Mouse (Mus musculus): ENCODE measurements around the gene Mesp2.
"Not testable (repeated sequence)": the region's sequence is repeated elsewhere in the genome, so short reads cannot be mapped to it uniquely, and the experiment has no call there.

Mesp2 gene

DNA sequence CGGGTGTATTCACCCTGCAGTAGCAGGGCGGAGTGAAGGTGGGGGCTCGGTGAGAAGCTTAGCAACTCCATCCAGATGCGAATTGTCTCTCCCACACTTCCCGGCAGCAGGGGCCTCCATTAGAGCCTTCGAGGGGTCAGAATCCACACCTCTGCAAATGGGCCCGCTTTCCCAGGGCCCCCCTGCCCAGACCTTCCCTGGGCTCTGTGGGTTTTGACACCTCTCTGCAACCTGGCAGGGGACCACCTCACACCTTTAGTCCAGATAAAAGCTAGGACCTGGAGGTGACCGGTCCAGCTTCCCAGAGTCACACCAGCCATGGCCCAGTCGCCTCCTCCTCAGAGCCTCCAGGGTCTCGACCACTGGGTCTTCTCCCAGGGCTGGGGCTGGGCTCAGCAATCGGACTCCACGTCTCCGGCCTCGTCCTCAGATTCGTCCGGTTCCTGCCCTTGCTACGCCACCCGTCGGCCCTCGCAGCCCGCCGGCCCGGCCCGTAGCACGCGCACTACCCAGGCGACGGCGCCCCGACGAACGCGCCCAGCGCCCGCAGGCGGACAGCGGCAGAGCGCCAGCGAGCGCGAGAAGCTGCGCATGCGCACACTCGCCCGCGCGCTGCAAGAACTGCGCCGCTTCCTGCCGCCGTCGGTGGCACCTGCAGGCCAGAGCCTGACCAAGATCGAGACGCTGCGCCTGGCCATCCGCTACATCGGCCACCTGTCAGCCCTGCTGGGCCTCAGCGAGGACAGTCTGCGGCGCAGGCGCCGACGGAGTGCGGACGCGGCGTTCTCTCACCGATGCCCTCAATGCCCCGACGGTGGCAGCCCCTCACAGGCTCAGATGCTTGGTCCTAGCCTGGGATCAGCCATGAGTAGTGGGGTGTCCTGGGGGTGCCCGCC, at the start of gene Mesp2:
Mesp2 (plus strand) TSS at position 117 of the 896 bp plus-strand sequence.
- peak in 1 of 2 experiments; percentile 32 for DNase-seq (ENCODE audit: low read depth in 1 of 2, low spot score in 2 of 2)

DNA sequence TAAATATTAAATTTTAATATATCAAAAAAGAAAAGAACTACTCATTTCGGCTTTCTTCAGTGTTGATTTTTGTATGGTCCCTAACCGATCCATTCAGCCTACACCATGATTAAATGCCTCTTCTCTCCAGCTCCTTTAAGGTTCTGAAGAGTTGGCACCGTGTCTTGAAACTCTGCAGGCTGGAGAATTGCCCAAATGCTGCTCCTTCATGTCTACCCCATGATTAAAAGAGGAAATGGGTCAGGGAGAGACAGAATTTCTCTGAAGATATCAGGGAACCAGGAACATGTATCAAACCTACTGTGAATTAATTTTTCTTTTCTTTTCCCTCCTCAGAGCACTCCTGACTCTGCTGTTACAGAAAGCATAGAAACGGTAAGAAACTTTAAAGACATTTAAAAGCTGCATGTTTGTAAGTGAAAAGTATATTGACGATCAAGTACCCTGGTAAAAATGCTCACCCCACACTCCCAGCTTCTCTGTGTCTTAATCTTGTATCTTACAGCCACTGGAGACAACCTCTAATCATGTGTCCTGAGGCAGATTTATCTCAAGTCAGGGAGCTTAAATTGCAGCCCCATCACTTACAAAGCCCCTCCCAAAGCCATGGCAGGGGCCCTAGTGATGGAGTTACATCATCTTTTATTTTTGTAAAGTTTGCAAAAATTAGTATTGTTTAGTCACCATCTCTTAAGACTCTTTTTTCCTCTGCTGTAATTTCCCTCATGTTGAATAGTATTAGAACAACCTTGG, 49.2 kb upstream of the Mesp2 start:
- no peak for DNase-seq (ENCODE audit: low read depth in 1 of 2, low spot score in 2 of 2)

DNA sequence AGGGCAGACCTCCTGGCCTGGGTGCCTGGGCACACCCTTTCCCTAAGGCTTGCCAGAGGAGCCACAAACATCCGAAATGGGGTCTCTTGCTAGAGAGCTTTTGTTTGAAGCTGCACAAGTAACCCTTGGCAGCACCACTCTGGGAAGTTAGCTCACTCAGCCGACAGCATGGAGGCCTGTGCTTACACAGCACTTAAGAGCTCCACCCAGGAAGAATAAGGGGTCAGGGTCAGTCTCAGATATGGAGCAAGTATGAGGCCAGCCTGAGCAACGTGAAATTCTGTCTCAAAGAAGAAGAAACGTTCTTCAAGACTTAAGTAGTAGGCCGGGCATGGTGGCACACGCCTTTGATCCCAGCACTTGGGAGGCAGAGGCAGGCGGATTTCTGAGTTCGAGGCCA, 48.4 kb upstream of the Mesp2 start:
- DNase-seq (ENCODE audit: low read depth in 1 of 2, low spot score in 2 of 2) = no peak

DNA sequence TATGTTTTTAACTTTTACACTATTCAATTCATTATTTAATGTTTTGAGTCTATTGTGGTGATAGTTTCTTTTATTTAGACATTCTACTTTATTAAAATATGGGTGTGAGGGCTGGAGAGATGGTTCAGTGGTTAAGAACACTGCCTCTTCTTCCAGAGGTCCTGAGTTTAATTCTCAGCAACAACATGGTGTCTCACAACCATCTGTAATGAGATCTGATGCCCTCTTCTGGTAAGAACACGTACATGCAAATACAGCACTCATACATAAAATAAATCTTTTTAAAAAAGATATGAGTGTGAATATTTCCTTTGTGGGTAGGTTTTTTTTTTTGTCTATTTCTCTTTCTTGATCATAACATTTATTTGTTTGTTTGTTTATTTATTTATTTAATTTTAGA, 44.5 kb upstream of the Mesp2 start:
- DNase-seq (ENCODE audit: low read depth in 1 of 2, low spot score in 2 of 2) = no peak

DNA sequence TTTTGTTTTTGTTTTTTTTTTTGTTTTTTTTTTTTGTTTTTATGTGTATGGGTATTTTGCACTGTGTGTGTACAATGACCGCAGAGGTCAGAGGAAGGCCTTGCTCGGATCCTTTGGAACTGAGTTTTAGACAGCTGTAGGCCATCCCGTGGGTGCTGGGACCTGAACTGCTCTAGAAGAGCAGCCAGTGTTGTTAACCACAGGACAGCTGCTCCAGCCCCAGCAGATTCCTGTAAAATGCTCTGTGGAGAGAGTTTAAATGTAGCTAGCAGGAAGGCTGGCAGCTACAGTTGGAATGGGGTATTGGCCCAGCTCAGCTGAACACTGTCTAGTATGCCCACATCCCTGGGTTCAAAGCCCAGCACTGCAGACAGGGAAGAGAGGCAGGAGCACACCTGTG, 40.9 kb upstream of the Mesp2 start:
- no peak for DNase-seq (ENCODE audit: low read depth in 1 of 2, low spot score in 2 of 2)

DNA sequence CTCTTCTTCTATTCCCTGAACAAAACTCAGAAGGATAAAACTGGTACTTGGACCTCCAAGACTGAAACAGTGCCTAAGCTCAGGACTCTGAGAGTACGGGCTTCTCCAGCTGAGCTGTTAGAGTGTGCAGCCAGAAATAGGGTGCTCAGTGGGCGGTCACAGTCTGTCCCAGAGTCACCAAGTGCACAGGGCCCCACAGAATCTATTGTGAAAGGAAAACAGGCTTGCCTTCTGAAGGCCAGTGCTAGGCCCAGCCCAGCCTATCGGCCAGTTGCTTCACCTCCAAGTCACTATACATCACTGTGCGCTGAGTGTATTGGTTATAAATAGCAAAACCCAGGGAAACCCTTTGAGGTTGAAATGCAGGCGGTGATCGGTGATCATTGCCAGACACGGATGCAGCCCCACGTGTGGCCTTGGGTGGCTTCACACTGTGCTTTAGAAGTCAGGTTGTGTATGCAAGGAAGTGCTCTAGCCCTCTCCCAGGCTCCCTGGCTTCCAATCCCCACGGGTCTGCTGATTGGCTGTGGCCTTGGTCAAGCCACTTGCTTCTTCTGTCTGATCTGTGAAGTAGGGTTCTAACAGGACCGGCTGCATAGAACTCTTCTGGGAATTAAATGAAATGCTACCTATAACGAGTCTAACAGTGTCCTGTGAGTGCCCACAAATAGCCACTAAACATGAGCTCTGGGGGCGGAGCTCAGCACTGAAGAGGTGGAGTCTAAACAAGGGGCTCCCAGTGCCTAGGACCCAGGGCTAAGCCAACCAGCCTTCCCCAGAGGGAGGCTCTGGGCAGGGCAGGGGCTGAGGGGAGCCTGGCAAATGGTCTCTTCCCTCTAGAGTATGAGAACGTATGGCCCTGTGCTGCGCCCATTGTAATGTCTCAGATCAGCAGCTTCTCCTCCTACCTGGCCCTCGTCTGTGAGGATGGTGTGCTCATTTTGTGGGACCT, 38.7 kb upstream of the Mesp2 start:
- DNase-seq (ENCODE audit: low read depth in 1 of 2, low spot score in 2 of 2) = no peak

DNA sequence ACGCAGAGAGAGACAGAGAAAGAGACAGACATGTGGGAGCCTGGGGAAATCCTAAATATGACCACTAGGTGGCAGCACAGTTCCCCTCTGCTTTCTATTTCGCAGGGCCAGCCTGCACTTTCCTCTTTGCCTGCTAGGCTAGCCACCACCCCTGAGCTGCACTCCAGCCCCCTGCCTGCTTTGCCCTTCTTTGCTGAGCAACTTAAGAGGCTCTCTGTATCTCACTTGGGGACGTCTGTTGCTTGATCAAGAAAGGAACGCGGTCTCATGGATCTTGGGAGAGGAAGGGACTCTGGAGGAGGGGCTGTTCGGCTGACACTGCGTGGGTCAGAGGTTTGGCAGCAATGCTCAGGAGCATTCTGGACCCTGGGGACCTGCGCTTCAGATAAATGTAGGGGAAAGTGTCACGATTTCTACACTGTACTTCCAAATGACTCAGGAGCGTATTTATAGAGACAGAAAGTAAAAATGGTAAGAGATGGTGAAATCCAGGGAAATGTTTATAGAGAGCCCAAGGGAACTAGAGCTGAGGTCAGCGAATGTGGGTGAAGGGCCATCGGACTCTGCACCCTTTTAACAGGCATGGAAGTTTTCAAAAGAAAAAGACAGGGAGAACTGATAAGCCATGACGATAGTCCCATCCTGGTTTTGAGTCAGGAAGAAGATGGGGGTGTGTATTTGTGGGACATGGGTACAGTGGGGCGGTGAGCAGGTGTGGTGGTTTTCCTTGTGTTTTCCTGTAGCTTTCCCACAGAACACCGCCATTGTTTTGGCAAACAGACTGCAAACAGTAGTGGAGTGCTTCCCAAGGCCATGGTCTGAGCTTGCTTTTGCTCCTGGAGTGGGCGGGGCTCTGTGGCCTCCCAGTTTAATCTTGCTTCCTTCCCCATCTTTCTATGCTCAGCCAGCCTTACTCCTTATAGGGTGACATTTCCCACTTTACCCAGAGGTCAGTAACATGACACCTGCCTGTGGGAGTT, 29.6 kb upstream of the Mesp2 start:
- DNase-seq (ENCODE audit: low read depth in 1 of 2, low spot score in 2 of 2) = peak; percentile 29 to 63

DNA sequence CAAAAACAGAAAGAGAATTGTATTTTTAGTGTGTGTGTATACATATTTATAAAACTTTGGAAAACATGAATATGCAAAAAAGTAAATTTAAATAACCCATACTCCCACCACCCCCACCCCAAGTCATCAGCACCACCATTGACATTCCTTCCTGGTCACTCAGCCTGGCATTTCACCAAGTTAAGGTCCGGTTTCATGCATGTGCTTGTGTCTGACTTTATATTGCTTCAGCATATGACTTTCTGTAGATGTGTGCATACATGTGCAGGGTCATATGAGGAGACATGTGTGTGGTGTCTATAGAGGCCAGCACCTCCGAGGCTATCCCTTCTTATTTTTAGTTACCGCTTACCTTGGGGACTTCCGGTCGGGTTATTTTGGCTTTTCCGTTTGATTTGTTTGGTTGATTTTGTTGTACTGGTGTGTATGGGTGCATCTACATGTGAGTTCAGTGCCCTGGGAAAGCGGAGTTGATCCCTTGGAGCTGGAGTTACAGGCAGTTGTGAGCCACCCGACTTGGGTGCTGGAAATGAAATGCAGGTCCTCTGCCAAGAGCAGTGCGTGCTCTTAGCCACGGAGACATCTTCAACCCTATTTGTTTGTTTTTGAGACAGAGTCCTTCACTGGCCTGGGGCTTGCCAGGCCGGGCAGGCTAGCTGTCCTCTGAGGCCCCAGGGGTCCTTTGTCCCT, 28.6 kb upstream of the Mesp2 start:
- DNase-seq (ENCODE audit: low read depth in 1 of 2, low spot score in 2 of 2) = no peak

DNA sequence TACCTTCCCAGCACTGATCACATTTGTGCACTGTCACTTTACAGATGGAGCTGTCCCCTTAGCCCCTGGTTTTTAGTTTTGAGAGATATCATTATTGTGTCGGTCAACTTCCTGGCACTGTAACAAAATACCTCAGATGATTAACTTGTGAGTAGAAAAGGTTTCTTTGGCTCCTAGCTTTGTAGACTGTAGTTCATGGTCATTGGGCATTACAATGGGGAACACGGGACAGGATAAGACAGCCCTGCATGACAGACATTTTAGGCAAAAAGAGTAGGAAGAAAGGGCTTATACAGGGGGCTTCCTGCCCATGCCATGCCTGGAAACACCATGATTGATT, 28.0 kb upstream of the Mesp2 start:
- no peak for DNase-seq (ENCODE audit: low read depth in 1 of 2, low spot score in 2 of 2)

DNA sequence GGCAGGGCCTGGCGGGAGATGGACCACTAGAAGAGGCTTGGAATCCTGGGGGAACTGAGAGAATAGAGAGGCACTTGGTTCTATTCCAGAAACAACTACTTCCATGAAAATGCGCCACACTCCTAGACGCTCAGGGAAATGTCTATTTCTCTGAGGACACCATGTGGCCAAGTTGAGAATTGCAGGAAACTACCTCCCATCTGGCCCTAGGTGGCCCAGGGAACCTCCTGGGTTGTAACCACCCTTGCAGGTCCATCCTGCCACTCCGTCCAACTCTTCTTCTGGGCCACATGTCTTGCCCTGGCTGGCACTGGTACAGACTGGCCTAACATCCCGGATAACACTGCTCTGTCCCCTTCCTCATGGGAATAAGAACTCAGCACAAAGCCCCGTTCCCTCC, 24.2 kb upstream of the Mesp2 start:
- peak in 1 of 2 experiments; percentile 25 for DNase-seq (ENCODE audit: low read depth in 1 of 2, low spot score in 2 of 2)

DNA sequence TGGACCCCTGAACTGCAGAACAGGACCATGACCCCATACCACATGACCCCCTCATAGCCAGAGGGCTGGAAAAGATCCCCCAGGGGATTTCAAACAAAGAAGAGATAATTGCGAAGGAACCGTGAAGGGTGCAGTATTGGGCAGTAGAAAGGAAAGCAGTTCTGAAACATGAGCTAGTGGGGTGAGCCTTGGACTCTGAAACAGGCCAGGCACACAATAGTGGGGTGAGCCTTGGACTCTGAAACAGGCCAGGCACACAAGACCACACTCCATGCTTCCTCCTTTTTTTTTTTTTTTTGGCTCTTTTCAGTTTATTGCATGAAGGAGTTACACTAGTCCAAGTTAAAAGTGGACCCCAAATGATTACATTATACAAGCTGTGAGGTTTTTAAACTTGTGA, 20.7 kb upstream of the Mesp2 start:
- DNase-seq (ENCODE audit: low read depth in 1 of 2, low spot score in 2 of 2) = not testable (repeated sequence)

DNA sequence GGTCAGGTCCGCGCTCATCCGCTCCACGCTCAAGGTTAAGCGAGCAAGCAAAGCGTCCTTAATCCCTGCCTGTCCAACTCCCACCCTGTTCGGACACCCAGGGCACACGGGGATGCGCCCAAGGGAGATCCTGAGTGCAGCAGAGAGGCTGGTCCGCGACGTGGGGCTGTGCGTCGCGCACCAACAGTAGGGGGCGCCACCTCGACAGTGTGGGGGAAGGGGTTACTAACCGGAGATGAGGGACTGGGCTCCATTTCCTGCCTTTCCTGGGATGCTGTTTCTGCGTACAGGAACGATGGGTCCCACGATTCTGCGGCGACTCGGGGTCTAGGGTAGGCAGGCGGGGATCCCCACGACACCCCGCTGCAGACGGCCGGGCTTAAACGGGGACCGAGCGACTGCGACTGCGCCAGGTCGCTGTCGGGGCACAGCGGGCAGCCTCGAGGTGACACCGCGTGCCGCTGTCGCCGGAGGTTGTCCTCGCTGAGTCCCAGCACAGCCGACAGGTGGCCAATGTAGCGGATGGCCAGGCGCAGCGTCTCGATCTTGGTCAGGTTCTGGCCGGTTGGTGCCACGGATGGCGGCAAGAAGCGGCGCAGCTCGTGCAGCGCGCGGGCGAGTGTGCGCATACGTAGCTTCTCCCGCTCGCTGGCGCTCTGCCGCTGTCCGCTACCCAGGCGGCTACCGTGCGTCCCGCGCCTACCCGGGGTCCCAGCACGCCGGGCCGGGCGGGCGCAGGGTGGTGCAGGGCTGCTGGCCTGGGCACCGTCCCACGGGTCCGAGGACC, 17.7 kb upstream of the Mesp2 start:
- DNase-seq (ENCODE audit: low read depth in 1 of 2, low spot score in 2 of 2) = no peak

DNA sequence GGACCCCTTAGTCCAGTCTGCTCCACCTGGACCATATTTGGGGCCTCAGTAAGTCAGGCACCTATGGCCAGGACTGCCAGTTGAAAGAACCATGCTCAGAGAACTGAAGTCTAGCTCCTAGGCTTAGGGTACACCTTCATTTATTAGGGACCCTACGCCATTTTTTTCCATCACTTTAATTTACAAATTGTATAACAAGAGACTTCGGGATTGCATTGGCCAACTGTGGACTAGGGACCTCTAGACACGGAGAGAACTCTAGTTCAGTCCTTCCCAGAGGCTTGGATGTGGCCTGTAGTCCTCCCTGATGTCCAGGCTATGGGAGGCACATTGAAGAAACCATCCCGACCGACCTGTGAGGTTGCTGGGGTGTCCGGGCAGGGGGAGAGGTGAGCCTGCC, 16.8 kb upstream of the Mesp2 start, which contains the start of gene Mesp1:
Mesp1 (minus strand) TSS at position 101 of the 400 bp plus-strand sequence.
- DNase-seq (ENCODE audit: low read depth in 1 of 2, low spot score in 2 of 2) = no peak

DNA sequence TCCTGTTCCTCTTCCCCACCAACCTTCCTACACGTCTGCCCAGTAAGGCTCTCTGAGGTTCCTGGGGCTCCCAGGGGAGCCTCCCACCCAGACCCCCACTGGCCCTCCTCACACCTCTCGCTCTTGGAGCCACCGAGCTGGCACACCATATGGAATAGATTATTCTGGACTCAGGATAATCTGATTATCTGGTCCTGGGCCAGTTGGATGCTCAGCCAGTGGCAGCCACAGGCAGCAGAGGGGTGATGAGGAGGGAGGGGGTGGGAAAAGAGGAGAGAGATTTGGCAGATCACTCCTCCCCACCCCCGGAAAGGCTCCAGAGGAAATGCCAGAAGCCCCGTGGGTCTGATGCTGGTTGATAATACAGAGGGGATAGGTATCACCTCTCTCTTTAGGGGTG, 11.9 kb upstream of the Mesp2 start:
- no peak for DNase-seq (ENCODE audit: low read depth in 1 of 2, low spot score in 2 of 2)

DNA sequence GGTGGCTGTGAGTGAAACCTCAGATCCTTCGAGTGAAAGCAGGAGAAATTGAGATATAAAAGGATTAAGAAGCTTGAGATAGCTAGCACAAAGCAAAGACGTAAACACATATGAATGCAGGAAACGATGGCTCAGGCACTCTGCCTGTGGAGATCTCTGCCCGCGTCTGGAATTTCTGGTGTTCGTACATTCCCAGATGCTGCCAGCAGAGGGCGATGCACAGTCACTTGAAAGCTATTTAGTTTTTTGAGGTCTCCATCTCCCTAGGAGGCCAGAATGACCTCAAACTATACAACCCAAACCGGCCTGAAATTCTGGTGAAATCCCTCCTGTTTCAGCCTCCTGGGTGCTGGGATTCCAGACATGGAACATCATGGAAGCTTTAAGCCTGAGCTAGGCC, 11.5 kb upstream of the Mesp2 start:
- peak in 1 of 2 experiments; percentile 55 for DNase-seq (ENCODE audit: low read depth in 1 of 2, low spot score in 2 of 2)

DNA sequence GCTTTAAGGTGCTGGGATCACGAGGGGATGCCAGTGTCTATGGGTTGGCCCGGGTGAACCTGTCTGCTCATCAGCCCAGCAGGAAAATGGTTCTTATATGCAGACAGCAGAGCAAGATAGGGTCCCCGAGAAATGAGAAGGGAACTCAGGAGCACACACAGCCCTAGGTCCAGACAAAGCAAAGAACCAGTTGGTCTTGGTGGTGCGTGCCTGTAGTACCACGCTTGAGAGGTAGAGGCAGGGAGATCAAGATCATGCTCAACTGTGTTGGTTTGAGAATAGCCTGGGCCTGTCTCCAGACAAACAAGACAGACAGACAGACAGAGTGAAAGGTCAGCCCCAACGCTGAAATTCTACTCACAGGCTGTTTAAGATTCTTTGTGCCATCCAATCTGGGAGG, 11.0 kb upstream of the Mesp2 start:
- no peak for DNase-seq (ENCODE audit: low read depth in 1 of 2, low spot score in 2 of 2)

DNA sequence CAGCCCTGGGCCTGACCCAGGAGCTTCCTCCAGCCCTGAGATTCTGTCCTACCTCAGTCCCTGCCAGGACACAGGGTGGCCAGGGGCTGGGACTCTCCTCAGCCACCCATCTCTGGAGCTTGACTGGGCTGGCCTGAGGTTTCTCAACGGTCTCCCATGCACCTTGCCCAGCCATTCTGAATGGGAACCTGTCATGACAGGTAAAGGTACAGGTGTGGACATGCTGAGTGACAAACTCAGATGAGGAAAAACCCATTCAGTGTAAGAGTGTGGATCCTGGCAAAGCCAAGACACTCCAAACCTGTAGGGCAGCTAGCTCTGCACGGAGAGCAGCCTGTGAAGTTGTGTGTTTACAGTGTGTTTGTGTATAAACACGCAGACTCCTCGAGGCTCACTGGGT, 10.2 kb upstream of the Mesp2 start:
- no peak for DNase-seq (ENCODE audit: low read depth in 1 of 2, low spot score in 2 of 2)

DNA sequence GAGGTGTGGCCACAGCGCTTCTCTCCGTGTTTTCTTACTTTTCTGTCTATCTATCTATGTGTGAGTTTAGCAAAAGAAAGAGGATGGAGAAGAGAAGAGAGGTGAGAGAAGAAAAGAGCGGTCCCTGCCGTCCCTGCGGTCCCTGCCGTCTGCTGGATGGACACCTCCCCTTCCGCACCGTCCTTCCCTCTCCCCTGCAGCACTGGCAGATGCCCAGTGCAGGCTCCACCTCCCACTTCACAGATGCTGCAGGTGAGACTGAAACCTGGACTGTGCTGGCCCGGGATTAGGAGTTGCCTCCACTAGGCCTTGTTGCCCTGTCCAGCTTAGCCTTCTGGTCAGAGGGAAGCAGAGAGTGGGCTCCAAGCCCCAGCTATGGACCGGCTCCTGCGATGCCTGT, 9.1 kb upstream of the Mesp2 start:
- no peak for DNase-seq (ENCODE audit: low read depth in 1 of 2, low spot score in 2 of 2)

DNA sequence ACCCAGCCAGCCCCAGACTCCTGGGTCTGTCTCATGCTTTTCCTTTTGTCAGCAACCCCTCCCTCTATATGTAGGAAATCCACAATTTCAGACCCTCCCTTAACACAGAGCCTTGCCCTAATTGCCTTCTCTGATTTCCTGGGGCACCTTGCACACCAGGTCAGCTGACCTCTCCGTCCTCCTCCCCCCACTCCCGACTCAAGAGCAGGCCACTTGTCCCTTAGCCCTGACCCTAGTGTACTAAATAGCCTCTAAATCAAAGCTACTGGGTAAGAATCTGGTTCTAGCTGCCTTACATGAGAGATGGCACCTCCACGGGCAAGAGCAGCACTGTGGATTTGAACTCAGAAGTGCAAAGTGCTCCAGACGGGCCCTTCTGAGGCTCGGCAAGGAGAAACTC, 8.5 kb upstream of the Mesp2 start:
- no peak for DNase-seq (ENCODE audit: low read depth in 1 of 2, low spot score in 2 of 2)
